Mouse (Mus musculus) heart, postnatal 0 days (tissue): ENCODE results near the gene Mafb.

Experiments used
- CTCF ChIP-seq: IDR thresholded peaks from 2 replicates; pipeline ENCODE4 v1.5.1; 2016; ENCODE audit warnings: antibody characterized with exemption, control low read depth, low read depth
- EP300 ChIP-seq: IDR thresholded peaks from 2 replicates; pipeline ENCODE4 v1.6.1; 2016; ENCODE audit warnings: antibody characterized with exemption, low read depth

DNA sequence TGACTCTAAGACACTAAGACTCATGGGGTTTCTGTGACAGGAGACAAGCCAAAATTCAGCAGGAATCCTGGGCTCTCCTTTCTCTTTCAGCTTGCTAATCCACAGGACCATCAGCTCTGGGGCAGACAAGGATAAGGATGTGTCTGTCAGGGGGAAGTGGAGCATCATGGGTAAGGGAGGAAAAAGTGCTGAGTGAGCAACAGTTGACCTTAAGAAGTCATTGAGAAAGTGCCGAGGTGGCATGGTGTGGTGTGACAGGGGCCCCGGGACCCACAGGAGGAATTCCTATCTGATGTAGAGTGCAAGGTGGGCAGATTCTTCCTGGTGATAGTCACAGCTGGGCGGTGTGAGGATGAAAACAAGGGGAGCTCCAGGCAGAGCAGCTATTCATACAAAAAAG is 25.8 kb upstream of the Mafb start:
- TF ChIP-seq CTCF = no peak
- no peak for TF ChIP-seq EP300
